Mouse (Mus musculus): ENCODE measurements around the gene Tnnt2. TPM values are rescaled to one million over a fixed set of nuclear protein-coding genes. Genes with fewer than 3 reads are reported as not detected.

Gene Tnnt2
- total RNA-seq, 2 experiments from 2014 or later, result 7,950 to 8,027 TPM

DNA sequence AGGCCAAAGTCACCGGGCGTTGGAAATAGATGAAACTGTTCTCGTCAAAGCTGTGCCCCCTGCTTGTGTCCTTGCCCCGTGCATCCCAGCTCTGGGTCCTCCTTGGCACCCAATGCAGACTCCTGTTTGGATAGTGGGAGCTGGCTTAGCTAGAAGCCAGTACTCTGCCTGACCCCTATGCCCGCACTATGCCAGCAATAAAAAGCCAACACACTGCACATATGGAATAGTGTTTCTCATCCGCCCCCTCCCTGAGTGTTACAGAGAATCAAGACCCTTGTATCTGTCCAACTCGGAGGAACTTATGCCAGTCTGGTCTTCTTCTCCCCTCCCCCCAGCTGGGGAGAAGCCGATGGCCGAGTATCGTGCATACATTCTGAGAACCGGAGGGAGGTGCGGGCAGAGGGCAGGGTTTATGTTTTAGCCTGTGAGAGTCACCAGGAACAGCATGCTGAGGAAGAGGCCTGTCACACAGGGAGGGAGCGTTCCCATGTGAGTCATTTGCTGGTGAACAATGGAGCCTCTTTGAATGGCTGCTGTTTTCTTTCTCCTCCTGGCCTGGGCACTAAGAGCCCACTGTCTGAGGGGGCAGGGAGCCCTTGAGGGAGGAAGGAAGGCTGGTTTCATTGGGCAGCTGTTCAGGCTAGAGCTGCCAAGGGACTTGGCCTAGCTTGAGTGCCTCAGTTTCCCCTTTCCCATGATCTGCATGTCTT, 16.0 kb downstream of the Tnnt2 start:
- intact Hi-C loops (cut with DNase I), result no loop called here
- DNase-seq, result peak in 1 of 2 experiments; percentile 6

DNA sequence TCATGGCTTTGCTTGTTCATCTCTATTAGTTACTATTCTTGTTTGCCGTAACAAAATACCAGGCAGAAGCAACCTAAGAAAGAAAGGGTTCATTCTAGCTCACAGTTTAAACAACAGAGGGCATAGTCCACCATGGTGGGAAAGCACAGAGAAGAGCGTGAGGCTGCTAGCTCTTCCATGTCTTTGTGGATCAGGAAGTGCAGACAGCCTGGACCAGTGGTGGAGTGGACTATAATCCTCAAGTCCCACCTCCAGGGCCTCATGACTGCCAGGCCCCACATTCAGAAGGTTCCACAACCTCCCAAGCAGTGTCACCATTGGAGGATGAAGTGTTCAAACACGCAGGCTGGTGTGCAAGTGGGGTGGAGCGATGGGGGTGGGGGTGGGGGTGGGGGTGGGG, 17.0 kb downstream of the Tnnt2 start:
- intact Hi-C loops (cut with DNase I), result no loop called here
- no peak for DNase-seq

DNA sequence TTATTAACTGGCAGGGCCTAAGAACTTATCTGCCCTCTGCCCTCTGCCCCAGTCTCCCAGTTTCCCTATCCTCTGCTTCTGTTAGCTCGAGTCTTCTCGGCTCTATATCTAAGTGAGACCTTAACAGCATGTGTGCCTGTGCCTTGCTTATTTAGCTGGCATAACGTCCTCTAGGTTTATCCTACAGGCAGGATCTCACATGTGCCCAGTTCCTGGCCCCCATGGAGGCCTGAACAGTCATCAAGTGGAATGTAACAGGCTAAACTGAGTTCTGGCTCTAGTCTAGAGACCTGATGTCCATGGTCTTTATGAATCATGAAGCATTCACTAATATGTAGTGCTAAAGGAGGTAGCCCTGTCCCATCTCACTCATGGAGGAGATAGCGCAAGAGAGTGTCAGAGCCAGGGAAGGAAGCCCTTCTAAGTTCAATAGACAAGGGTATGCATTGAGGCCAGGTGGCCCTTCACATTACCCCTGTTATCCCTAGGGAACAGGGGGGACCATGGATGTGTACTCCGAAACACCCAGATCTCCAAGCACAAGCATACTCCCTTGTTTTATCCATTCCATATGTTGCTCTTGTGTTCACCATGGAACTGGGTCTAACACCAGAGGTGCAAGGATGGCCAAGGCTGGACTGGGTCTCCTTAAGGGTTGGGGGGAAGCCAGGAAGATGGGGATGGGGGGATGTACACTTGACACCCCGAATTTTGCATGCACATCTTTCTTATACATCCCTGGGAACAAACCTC, 18.6 kb downstream of the Tnnt2 start:
- intact Hi-C loops (cut with DNase I), result no loop called here
- peak in 1 of 2 experiments; percentile 21 for DNase-seq

DNA sequence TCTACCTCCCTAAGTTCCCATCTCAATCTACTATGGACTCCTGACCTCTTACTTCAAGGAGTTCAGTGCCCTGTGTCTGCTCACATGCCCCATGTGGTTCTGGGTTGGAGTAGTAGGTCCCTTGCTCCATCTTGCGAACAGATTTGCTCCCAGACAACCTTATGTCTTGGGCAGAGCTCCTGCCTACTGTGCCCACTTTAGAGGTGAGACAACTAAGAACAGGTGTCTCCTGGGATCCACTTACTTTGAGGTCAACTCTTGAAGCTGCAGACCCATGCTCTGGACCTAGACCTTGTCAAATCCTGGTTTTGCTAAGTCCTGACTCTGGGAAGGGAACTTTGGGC, 19.2 kb downstream of the Tnnt2 start:
- no peak for DNase-seq
- intact Hi-C loops (cut with DNase I), result no loop called here

DNA sequence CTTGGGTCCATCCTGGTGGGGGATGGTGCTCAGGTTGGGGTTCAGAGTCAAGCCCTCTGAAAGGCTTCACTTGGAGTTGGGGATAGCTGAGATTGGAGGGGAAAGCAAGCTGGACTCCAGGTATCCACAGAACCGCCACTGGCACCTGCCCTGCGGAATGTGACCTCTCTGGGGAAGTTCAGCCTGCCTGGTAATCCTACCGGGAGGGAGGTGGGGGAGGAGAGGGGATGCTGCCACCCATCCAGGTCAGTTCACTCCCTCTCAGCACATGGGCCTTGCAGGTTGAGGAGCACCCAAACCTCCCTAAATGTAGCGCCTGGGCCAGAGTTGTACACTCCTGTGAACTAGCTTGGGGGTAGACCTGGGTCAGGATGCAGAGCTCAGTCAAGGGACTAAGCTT, 19.9 kb downstream of the Tnnt2 start:
- no peak for DNase-seq
- intact Hi-C loops (cut with DNase I), result no loop called here

DNA sequence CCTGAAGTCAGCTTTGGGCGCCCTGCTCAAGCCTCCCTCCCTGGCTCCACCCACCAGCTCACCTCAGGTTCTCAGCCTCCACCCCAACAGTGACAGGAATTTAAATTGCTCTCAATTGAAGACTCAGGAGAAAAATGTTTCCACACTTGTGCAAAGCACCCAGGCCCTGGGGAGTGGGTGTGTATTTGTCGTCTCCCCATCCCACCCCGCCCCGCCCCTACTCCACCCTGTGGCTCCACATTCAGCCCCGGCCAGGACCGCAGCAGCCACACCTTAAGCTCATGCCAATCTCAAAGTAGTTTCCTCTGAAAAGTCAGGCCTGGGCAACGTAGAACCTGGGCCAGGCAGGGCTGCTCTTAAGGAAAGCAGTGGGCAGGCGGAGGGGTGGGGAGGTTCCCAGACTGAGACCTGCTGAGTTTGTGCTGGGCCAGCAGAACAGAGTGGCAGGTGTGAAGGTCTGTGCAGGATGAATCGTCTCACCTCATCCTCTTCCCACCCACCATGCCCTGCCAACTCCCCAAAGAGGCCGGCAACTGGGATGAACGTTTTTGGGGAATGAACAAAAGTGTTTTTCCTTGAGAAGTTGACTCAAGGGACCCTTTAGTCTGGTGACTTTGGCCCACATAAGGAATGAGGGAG, 21.1 kb downstream of the Tnnt2 start:
- DNase-seq, result peak in 1 of 2 experiments; percentile 44
- intact Hi-C loops (cut with DNase I), result no loop called here

DNA sequence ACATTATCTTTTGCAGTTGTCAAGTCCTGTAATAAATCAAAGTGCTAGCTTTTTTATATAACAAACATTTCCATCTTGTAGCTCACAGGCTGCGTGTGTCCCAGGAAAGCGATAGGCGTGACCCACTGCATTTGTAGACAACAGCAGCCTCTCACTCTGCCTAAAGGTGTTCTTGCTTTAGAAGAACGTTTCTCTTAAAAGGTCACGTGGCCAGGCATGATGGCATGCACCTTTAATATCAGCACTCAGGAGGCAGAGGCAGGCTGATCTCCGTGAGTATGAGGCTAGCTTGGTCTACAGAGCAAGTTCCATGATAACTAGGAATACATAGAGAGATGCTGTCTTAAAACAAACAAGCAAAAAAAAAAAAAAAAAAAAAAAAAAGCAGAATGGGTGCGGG, 22.4 kb downstream of the Tnnt2 start:
- intact Hi-C loops (cut with DNase I), result no loop called here
- DNase-seq, result peak in 1 of 2 experiments; percentile 15

DNA sequence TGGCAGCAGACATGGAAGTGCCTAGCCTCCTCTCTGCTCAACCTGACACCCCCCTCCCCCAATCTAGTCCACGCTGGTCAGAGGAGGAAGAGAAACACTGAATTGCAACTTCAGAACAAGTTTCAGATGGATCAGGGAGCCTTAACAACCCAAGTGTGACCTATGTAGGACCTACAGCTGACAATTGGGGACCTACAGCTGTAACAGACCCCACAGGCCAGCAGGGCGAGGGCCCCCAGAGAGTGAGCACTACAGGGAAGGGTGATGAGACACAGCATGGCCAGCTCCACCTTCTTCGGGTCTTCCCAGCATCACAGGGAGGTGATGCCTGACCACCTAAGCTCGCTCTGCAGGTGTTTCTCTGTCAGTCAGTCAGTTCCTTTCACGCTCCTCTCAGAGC, 24.9 kb downstream of the Tnnt2 start:
- DNase-seq, result no peak
- intact Hi-C loops (cut with DNase I), result no loop called here

DNA sequence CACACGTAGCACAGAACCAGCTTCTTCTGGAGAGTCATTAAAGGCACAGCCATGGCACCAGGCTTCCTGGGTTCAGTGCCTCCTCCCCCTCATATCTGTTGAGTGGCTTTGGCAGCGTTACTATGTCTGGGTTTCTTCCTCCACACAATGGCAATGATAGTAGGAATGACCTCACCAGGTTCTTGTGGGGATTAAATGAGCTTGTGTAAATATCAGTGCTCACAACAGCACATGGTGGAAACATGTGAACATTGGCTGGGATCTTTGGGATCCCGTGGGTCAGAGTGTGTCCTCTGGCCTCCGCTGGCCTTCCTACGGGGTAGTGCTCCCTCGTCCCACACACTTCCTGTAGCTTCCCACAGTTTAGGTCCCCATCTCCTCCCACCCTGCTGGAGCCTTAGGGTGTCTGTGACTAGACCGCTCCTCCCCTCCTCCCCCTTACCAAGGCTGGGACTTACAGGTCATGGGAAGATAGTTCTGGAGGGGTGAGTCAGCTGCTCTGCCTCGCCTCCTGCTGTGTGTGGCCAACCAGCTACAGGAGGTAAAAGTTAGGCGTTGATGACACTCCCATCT, 25.9 kb downstream of the Tnnt2 start:
- intact Hi-C loops (cut with DNase I), result no loop called here
- peak in 1 of 2 experiments; percentile 53 for DNase-seq

DNA sequence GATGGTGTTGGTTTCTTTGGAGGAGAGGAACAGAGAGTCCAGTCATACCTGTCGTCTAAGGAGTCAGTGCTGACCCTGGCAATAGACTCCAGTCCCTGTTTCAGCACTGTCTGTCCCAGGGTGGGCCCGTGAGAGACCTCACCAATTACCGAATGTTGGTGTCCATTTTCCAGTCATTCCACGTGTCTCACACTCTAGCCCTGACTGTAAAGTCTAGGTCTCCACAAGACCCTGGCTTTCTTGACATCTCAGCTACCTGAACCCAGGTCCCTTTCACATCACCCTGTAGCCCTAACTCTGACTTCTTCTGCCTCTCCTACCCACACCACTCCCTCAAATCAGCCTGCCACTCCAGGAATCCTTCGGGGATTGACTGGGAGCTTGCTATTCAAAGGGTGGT, 26.4 kb downstream of the Tnnt2 start:
- intact Hi-C loops (cut with DNase I), result no loop called here
- peak in 1 of 2 experiments; percentile 4 for DNase-seq

DNA sequence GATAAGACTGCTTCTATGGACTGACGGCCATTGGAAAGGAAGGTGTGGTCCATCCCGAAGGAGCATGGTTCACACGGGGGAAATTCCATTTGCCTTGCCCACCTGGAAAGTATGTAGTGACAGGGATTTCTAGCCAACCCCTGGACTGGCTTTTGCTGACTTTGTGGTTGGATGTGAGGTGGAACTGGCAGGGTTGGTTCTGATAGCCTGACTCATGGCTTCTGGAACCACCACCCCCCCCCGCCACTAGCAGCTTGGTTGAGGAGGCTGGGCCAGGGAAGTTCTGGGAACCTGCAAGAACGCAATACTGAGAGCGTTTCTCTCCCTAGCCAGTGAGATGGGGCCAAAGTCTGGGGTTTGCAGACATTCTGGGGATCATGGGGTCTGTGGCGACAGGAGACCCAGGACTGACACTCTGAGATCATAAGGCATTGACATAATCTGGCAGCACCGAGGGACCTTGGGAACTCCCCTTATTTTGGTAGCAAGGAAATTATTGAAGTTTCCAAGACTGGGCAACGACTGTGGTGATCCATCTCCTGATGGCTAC, 27.7 kb downstream of the Tnnt2 start:
- DNase-seq, result peak in 1 of 2 experiments; percentile 7
- intact Hi-C loops (cut with DNase I), result no loop called here

DNA sequence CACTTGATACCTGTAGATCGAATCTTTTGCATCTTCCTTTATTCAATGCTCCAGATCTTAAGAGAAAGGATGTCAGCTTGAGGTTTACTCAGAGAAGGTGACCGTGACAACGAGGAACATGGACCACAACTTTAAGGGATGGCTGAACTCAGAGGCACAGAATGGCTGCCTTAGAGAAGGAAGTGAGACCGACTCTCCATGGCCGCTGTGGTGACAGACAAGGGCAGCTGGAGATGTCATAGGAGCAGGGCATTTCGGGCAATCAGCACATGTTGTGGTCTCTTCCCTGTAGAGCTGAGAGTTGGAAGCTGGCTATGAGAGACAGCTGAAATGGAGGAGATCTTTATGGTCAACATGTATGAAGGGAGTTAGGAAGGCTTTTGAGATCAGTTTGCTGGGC, 28.7 kb downstream of the Tnnt2 start:
- DNase-seq, result no peak
- intact Hi-C loops (cut with DNase I), result loop anchor here (1.0 kb wide), 1 partner anchor 79 kb away; no protein-coding TSS in a partner anchor

DNA sequence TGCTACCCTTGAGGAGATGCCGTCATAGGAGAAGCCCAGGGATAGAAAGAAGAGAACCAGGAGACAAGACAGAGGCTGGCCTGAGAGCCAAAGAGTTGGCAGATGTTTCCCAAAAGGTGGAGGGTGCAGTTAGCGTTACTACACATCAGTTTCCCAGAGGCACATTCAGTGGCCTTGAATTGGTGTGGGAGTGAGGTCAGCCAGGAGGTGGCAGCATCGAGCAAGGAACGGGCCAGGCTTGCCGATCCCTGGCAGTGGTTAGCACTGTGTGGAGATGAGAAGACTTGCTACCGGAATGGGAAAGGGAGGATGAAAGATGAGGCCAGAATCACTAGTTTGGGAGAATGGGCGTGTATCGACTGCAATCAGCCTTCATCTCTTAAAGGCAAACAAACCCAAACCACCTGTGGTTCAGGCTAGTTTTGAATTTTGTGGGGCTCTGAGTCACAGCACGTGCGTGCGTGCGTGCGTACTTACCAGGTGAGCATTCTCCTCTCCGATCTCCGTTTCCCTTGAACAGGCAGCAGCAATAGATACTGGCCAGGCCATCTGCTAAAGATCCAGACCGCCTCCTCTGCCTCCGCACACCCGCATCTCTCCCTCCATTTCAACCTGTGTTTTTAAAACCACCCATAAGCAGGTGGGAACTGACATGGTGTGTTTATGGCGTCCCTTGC, 29.5 kb downstream of the Tnnt2 start:
- peak; percentile 87 to 93 for DNase-seq
- intact Hi-C loops (cut with DNase I), result loop anchor here (1.0 kb wide), 1 partner anchor 79 kb away; no protein-coding TSS in a partner anchor

DNA sequence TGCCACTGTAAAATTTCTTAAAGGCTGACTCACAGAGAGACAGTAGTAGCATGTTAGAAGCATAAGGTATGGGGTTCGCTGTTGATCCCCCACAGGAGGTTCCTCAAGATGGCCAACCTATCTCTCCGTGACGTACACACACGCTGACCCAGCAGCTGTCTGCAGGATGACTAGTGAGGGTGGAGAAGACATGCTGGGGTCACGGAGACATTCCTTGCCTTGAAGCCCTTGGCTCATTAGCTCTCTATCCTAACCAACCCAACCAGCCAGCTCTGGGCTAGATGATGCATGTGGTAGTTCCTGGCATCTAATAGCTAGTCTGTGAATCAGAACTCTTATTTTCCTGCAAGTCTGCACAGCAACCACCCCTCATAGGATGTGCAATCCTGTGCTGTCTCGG, 32.4 kb downstream of the Tnnt2 start:
- intact Hi-C loops (cut with DNase I), result no loop called here
- no peak for DNase-seq

DNA sequence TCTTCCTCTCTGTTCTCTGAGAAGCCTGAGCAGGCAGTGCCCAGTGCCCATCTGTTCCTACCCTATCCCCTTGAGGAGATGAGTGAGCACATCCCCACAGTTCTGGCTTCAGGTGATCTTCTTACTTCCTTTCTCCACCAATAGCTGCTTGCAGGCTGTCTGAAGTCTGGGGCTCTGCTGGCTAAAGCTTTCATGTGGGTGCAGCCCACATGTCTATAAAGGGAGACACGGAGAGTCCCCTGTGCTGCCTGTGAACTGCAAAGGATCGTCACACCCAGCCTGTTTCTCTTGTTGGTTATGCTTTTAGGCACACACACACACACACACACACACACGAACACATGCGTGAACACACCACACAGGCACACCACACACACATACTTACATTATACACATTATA, 36.8 kb downstream of the Tnnt2 start:
- intact Hi-C loops (cut with DNase I), result no loop called here
- no peak for DNase-seq

DNA sequence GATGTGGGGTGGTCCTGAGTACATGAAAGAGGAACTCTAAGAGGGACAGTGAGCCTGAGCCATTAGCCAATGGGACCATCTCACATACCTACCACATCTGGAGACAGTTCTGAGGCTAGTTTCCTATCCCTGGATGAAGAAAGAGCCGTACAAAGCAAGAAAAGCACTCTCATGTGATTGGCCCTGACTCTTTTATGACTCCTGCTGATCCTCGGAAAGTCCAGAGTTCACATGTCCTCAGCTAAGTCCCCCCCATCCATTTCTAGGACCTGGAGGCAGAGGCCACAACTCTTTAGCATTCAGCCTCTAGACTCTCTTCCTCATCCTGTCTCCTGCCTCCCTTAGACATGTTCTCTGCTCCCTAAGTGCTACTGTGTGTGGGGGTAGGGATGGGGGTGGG, 41.1 kb downstream of the Tnnt2 start:
- no peak for DNase-seq
- intact Hi-C loops (cut with DNase I), result no loop called here

DNA sequence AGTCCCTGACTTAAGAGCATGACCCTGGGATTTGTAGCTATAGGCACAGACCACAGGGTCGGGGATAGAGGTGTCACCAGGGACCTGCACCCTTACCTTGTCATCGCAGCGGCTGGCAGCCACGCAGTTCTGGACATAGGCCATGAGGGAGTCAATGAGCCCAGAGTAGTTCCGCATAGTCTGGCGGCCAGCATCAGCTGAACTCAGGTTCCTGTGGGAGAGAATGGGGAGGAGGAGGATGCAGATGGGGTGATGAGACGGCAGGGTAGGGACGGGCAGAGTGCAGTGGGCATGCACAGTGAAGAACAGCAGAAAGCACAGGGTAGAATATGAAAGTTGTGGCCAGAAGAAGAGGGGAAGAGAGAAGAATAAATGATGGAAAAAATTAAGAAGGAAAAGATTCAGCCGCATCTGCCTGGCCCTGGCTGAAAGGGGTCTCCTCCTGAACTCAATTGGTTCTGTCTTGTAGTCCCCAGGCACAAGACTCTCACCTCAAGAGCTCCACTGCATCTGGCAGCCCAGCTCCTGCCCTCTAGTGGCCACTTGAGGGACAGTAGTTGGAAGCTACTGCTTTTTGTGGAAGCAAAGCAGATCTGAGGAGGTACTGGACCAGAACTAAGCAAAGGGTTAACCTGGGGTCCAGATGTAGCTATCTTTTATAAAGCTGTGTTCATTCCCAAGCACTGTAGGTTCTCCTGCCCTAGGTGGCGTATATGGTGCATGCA, 46.4 kb downstream of the Tnnt2 start:
- DNase-seq, result peak; percentile 46 to 78
- intact Hi-C loops (cut with DNase I), result no loop called here

DNA sequence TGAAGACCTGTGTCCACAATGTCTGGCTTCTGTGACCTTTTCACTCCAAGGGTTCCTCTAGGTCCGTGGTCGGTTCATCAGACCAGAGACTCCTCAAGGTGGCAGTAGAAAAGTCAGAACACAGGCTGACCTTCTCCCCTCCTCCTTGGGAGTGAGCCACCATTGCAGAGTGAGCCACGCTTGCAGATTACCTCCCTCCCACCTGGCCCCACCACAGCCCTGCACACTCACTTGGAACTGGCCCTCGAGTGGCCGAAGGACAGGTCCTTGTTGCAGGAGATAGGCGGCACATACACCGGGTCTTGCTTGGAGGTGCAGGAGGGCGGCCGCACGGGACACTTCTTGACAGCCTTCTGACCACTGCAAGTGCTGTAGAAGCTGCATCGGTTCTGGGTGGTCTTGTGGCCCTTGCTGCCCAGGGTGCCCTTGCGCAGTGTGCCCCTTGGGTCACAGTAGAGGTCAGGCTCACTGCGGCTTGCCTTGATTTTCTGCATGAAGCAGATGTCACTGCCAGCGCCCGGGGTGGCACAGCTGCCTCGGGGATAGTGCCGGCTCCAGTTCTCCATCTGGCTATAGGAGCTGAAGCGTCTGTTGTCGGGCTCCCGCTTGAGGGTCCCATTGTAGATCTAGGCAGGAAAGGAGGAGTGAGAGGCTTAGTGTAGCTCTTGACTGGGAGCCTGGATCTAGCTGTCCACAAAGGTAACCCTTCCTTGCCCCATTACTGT, 53.5 kb downstream of the Tnnt2 start:
- no peak for DNase-seq
- intact Hi-C loops (cut with DNase I), result no loop called here
